In the genomic region with DNA sequence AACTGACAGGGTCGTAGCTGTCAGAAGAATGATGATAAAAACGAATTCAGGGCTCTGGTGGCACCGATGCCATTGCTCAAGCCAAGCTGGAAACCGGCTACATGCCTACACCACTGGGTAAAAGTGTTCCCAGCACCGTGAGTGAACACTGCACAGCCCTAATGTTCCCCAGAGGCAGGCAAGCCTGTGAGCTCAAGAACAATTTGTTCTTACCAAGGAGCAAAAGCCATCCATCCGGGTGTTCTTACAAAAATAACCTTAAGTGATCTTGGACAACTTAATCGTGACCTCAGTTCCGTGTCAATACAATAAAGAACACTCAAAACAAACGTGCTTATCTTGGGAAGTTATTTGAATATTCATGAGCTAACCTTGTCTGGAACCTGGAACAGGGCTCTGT, we compare ENCODE assay signal across 12 mouse cellular contexts. TPM values are rescaled to one million over a fixed set of nuclear protein-coding genes. Genes with fewer than 3 reads are reported as not detected.
A peak's percentile ranks its signal among the peaks of the same experiment; 100 is the strongest.
DNase-seq lines count a peak whose midpoint lies in the region; ATAC-seq and TF ChIP-seq lines count a peak whose summit lies in the region.
"Had no signal": no experiment of that assay in that cellular context is flagged by ENCODE, and none has a peak within 500 bp of the region (broad histone marks: within the 10 kb centered on the region; RNA-seq: fewer than 3 reads in every experiment).

No protein-coding gene starts in this region.

- H3K9ac ChIP-seq in heart, embryonic 11.5 days (ENCODE audit: low read depth, low read length), result no peak overlapping the region
- H3K9ac ChIP-seq in ES-Bruce4 (ENCODE audit: low read depth, poor library complexity, severe bottlenecking), result peak overlapping the region; percentile 78; the same call in 1 of the 2 replicates
- no peak overlapping the region for H3K9ac ChIP-seq in liver, postnatal 0 days (replicated peaks)
- H3K9ac ChIP-seq: midbrain, embryonic 13.5 days had no signal

- no peak overlapping the region for H3K27ac ChIP-seq in heart, embryonic 11.5 days (ENCODE audit: low read depth, low read length)
- H3K27ac ChIP-seq in ES-Bruce4 (ENCODE audit: insufficient read depth, low read length), result no peak overlapping the region
- no peak overlapping the region for H3K27ac ChIP-seq in embryonic facial prominence, embryonic 10.5 days (replicated peaks)
- H3K27ac ChIP-seq in liver, postnatal 0 days (ENCODE audit: low read depth), result no peak overlapping the region
- H3K27ac ChIP-seq: midbrain, embryonic 13.5 days had no signal

- no peak for DNase-seq in heart, adult 8-10 months (ENCODE audit: low spot score)
- DNase-seq in embryonic facial prominence, embryonic 10.5 days (ENCODE audit: low spot score), result no peak
- no peak for DNase-seq in liver, postnatal 0 days
- DNase-seq in neural tube, embryonic 10.5 days (ENCODE audit: extremely low spot score, low spot score), result no peak
- DNase-seq in urinary bladder, adult 18-20 months (ENCODE audit: low spot score in 2 of 2), result no peak
- DNase-seq in left cerebral cortex, postnatal 36 days (ENCODE audit: low spot score in 2 of 2), result no peak
- DNase-seq: adrenal gland, postnatal 25 days; cerebellum, adult 8-10 months; layer of hippocampus, postnatal 36 days had no signal

- WGBS in heart, embryonic 11.5 days (ENCODE audit: insufficient replicate concordance), result 44% methylated on average over 9 of the region's 9 CpGs
- WGBS in embryonic facial prominence, embryonic 10.5 days, result 65% methylated on average over 9 of the region's 9 CpGs
- WGBS in liver, postnatal 0 days (ENCODE audit: insufficient replicate concordance), result 55% methylated on average over 9 of the region's 9 CpGs

- TF ChIP-seq EP300 in ES-Bruce4 (IDR thresholded peaks at IDR 0.05; ENCODE audit: insufficient read depth, low read depth, low read length), result no peak
- no peak for TF ChIP-seq EP300 in liver, postnatal 0 days (IDR thresholded peaks at IDR 0.05; ENCODE audit: low read depth)

- no peaks in the 10 kb centered on the region for H3K27me3 ChIP-seq in heart, embryonic 11.5 days (ENCODE audit: control insufficient read depth, insufficient read depth, low read length)
- no peaks in the 10 kb centered on the region for H3K27me3 ChIP-seq in ES-Bruce4 (ENCODE audit: control insufficient read depth, insufficient read depth, low read length, poor library complexity, severe bottlenecking)
- peaks cover 10% of the 10 kb centered on the region for H3K27me3 ChIP-seq in embryonic facial prominence, embryonic 10.5 days (replicated peaks; ENCODE audit: low read depth, poor library complexity, severe bottlenecking)
- no peaks in the 10 kb centered on the region for H3K27me3 ChIP-seq in liver, postnatal 0 days (ENCODE audit: insufficient read depth, low read length)

- H3K36me3 ChIP-seq in heart, embryonic 11.5 days (ENCODE audit: control insufficient read depth, insufficient read depth, low read length), result no peaks in the 10 kb centered on the region
- peaks cover 8% of the 10 kb centered on the region; the same call in 1 of the 2 replicates for H3K36me3 ChIP-seq in ES-Bruce4 (ENCODE audit: control insufficient read depth, insufficient read depth, low read length, poor library complexity, severe bottlenecking)
- H3K36me3 ChIP-seq in embryonic facial prominence, embryonic 10.5 days (replicated peaks), result 0 out of 2 replicates have a peak, but pooled peaks cover 16% of the 10 kb centered on the region
- no peaks in the 10 kb centered on the region for H3K36me3 ChIP-seq in liver, postnatal 0 days (replicated peaks; ENCODE audit: insufficient read depth, low read length)
- H3K36me3 ChIP-seq: midbrain, embryonic 13.5 days had no signal

- no peak overlapping the region for H3K4me3 ChIP-seq in heart, embryonic 11.5 days (ENCODE audit: low read depth, low read length)
- peak overlapping the region; percentile 82 for H3K4me3 ChIP-seq in ES-Bruce4 (ENCODE audit: low read depth, low read length)
- peak overlapping the region; percentile 73; the same call in 1 of the 2 replicates for H3K4me3 ChIP-seq in embryonic facial prominence, embryonic 10.5 days
- H3K4me3 ChIP-seq in liver, postnatal 0 days (ENCODE audit: low read depth, low read length), result no peak overlapping the region
- H3K4me3 ChIP-seq: midbrain, embryonic 13.5 days had no signal

- H3K4me2 ChIP-seq in heart, embryonic 11.5 days, result peak overlapping the region; percentile 74
- H3K4me2 ChIP-seq in liver, postnatal 0 days (ENCODE audit: low read depth, low read length), result 0 out of 2 replicates have a peak overlapping the region, but pooled peaks have one; percentile 26
- H3K4me2 ChIP-seq: midbrain, embryonic 13.5 days had no signal

- no peak for TF ChIP-seq CTCF in ES-Bruce4 (IDR thresholded peaks at IDR 0.05; ENCODE audit: low read depth, low read length)
- TF ChIP-seq CTCF in liver, postnatal 0 days (IDR thresholded peaks at IDR 0.05; ENCODE audit: low read depth), result no peak

- no peak for TF ChIP-seq POLR2A in ES-Bruce4 (IDR thresholded peaks at IDR 0.05; ENCODE audit: insufficient read depth, low read length)

- no peaks in the 10 kb centered on the region for H3K9me3 ChIP-seq in heart, embryonic 11.5 days (replicated peaks; ENCODE audit: control insufficient read depth, low read length)
- no peaks in the 10 kb centered on the region for H3K9me3 ChIP-seq in ES-Bruce4 (replicated peaks; ENCODE audit: control insufficient read depth, insufficient read depth, low read length, poor library complexity, severe bottlenecking)
- H3K9me3 ChIP-seq in embryonic facial prominence, embryonic 10.5 days, result no peaks in the 10 kb centered on the region
- no peaks in the 10 kb centered on the region for H3K9me3 ChIP-seq in liver, postnatal 0 days (ENCODE audit: low read length)
- H3K9me3 ChIP-seq: midbrain, embryonic 13.5 days had no signal

- intact Hi-C loops in left cerebral cortex, postnatal 36 days (cut with DNase I), result no loop called here

- peaks cover 27% of the 10 kb centered on the region for H3K4me1 ChIP-seq in heart, embryonic 11.5 days (ENCODE audit: control insufficient read depth, insufficient read depth, low read length)
- H3K4me1 ChIP-seq in ES-Bruce4 (ENCODE audit: control insufficient read depth, insufficient read depth, low read length), result peaks cover 6% of the 10 kb centered on the region
- peaks cover 42% of the 10 kb centered on the region for H3K4me1 ChIP-seq in embryonic facial prominence, embryonic 10.5 days
- H3K4me1 ChIP-seq in liver, postnatal 0 days (ENCODE audit: insufficient read depth), result peaks cover 54% of the 10 kb centered on the region

- no peak for ATAC-seq in heart, embryonic 11.5 days (replicated peaks; ENCODE audit: insufficient number of reproducible peaks, low FRiP score, low TSS enrichment)
- ATAC-seq in liver, postnatal 0 days, result no peak
- ATAC-seq: midbrain, embryonic 13.5 days had no signal

RNA-seq across cellular contexts. Expression of a gene that starts 3.2 kb away (rescaled TPM):
- 44.3 and 49.5 TPM in 2 replicates for polyA plus RNA-seq in heart, embryonic 11.5 days (2014; fragmentation: Nextera tagmentation; extraction: Ambion mirVana)
- 100 to 1,000 TPM; 393 to 406 (median 396) TPM for total RNA-seq in heart, adult 8-10 months (2022)
- polyA plus RNA-seq in ES-Bruce4 (2011; ENCODE audit: insufficient read depth, insufficient read length, low read depth, missing spikeins), result 78.6 and 83.0 TPM in 2 replicates
- polyA plus RNA-seq in embryonic facial prominence, embryonic 10.5 days (2016; fragmentation: Nextera tagmentation; extraction: Ambion mirVana), result 27.7 and 32.3 TPM in 2 replicates
- 3.0 and 3.3 TPM in 2 replicates for polyA plus RNA-seq in liver, postnatal 0 days (2015; fragmentation: Nextera tagmentation; extraction: Ambion mirVana)
- 1 to 10 TPM; 3.2 to 5.6 TPM for total RNA-seq in left cerebral cortex, postnatal 36 days (2021)

Comparison
In these comparisons a context has a peak if more than half of its experiments do, and no peak if none do; other contexts are left out.
1. H3K4me3 ChIP-seq: peak in ES-Bruce4 (single experiment) and embryonic facial prominence, embryonic 10.5 days (single experiment); none in heart, embryonic 11.5 days (single experiment) and liver, postnatal 0 days (single experiment).